ENCODE assay signal across 13 mouse cellular contexts in the genomic region with DNA sequence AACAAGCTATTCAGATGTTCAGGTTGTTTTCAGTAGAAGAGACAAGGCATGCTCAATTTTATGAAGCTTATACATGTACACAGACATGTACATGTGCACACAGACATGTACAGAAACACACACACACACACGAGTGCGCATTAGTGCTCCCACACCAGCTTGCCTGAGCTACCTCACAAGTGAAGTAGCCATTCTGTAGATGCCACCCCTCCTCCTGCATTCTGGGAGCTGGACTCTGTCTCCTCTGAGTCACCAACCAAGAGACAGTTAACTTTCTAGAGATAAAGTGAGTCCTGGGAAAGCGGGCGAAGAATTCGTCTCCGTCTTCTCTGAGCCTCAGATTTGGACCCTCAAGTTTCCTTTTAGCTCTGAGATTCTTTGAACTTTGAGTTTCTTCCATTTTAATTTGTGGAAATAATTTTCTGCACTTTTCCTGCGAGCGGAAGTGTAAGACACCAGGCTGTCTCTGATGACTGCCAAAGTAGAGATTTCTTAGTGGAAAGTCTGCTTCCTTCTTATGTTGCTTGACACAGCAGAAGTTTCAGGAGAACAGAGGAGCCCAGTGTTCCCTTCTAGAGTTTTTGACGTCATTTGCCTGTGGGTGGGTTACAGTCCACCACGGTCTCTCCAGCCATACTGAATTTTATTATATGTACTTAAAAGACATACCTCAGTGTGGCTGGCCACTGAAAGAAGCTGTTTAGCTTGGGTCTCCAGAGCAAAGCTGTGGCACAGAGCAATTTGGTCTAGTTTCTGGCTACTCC.
DNase-seq lines count a peak whose midpoint lies in the region; ATAC-seq and TF ChIP-seq lines count a peak whose summit lies in the region.
"Had no signal": no experiment of that assay in that cellular context is flagged by ENCODE, and none has a peak within 500 bp of the region (broad histone marks: within the 10 kb centered on the region; RNA-seq: fewer than 3 reads in every experiment).

No protein-coding gene starts in this region.

- H3K4me1 ChIP-seq in kidney, embryonic 15.5 days = no peaks in the 10 kb centered on the region
- no peaks in the 10 kb centered on the region for H3K4me1 ChIP-seq in kidney, embryonic 14.5 days (ENCODE audit: control insufficient read depth, insufficient read depth, low read length)
- peaks cover 25% of the 10 kb centered on the region for H3K4me1 ChIP-seq in heart, embryonic 13.5 days
- H3K4me1 ChIP-seq: liver, embryonic 13.5 days had no signal

- H3K27me3 ChIP-seq in kidney, embryonic 15.5 days = no peaks in the 10 kb centered on the region
- H3K27me3 ChIP-seq in kidney, embryonic 14.5 days (ENCODE audit: control insufficient read depth, insufficient read depth, low read length) = no peaks in the 10 kb centered on the region
- no peaks in the 10 kb centered on the region for H3K27me3 ChIP-seq in heart, embryonic 13.5 days (replicated peaks)
- no peaks in the 10 kb centered on the region for H3K27me3 ChIP-seq in myocyte (ENCODE audit: control insufficient read depth, insufficient read depth, insufficient read length)
- H3K27me3 ChIP-seq: forebrain, embryonic 15.5 days; liver, embryonic 13.5 days had no signal

- no peak overlapping the region for H3K9ac ChIP-seq in kidney, embryonic 15.5 days
- H3K9ac ChIP-seq in kidney, embryonic 14.5 days (ENCODE audit: low read depth, low read length) = no peak overlapping the region
- H3K9ac ChIP-seq in heart, embryonic 13.5 days = no peak overlapping the region
- H3K9ac ChIP-seq: forebrain, embryonic 15.5 days; liver, embryonic 13.5 days had no signal

- WGBS in kidney, embryonic 15.5 days = 83% methylated on average over 10 of the region's 10 CpGs
- 84% methylated on average over 10 of the region's 10 CpGs for WGBS in kidney, embryonic 14.5 days
- 62% methylated on average over 10 of the region's 10 CpGs for WGBS in heart, embryonic 13.5 days

- H3K4me2 ChIP-seq in kidney, embryonic 15.5 days = no peak overlapping the region
- no peak overlapping the region for H3K4me2 ChIP-seq in kidney, embryonic 14.5 days (replicated peaks; ENCODE audit: low read depth, low read length)
- H3K4me2 ChIP-seq in heart, embryonic 13.5 days = no peak overlapping the region
- peak overlapping the region; percentile 55 for H3K4me2 ChIP-seq in myocyte (ENCODE audit: low read depth)
- H3K4me2 ChIP-seq: forebrain, embryonic 15.5 days; liver, embryonic 13.5 days had no signal

- 0 out of 2 replicates have a peak overlapping the region, but pooled peaks have one; percentile 9 for H3K27ac ChIP-seq in kidney, embryonic 15.5 days
- H3K27ac ChIP-seq in kidney, embryonic 14.5 days (ENCODE audit: low read depth, low read length) = no peak overlapping the region
- H3K27ac ChIP-seq in heart, embryonic 13.5 days (replicated peaks) = peak overlapping the region; percentile 77
- H3K27ac ChIP-seq: forebrain, embryonic 15.5 days; hindbrain, embryonic 10.5 days; liver, embryonic 13.5 days; midbrain, embryonic 10.5 days had no signal

- no peaks in the 10 kb centered on the region for H3K79me2 ChIP-seq in myocyte (ENCODE audit: control insufficient read depth, insufficient read depth)

- ATAC-seq in kidney, embryonic 15.5 days (replicated peaks; ENCODE audit: low FRiP score) = no peak
- ATAC-seq in kidney, embryonic 14.5 days (ENCODE audit: low FRiP score, low TSS enrichment) = no peak
- ATAC-seq in heart, embryonic 13.5 days (ENCODE audit: extremely low read depth, insufficient number of reproducible peaks, low FRiP score, low TSS enrichment) = no peak
- ATAC-seq: forebrain, embryonic 15.5 days had no signal

- H3K4me3 ChIP-seq in kidney, embryonic 15.5 days (replicated peaks) = no peak overlapping the region
- H3K4me3 ChIP-seq in kidney, embryonic 14.5 days (ENCODE audit: low read length) = no peak overlapping the region
- no peak overlapping the region for H3K4me3 ChIP-seq in heart, embryonic 13.5 days
- no peak overlapping the region for H3K4me3 ChIP-seq in myocyte
- H3K4me3 ChIP-seq: forebrain, embryonic 15.5 days; hindbrain, embryonic 10.5 days; liver, embryonic 13.5 days; midbrain, embryonic 10.5 days had no signal

- H3ac ChIP-seq in myocyte (ENCODE audit: control insufficient read depth, insufficient read length) = no peak overlapping the region

- no peaks in the 10 kb centered on the region for H3K9me3 ChIP-seq in kidney, embryonic 15.5 days (replicated peaks)
- H3K9me3 ChIP-seq in kidney, embryonic 14.5 days (ENCODE audit: control insufficient read depth, low read length) = no peaks in the 10 kb centered on the region
- no peaks in the 10 kb centered on the region for H3K9me3 ChIP-seq in heart, embryonic 13.5 days
- H3K9me3 ChIP-seq: forebrain, embryonic 15.5 days; hindbrain, embryonic 10.5 days; liver, embryonic 13.5 days; midbrain, embryonic 10.5 days had no signal

- peak; percentile 28 for DNase-seq in right cerebral cortex, adult 18-20 months
- DNase-seq in right cerebral cortex, postnatal 25 days = no peak
- no peak for DNase-seq in urinary bladder, postnatal 36 days (ENCODE audit: low spot score in 2 of 2)
- no peak for DNase-seq in urinary bladder, postnatal 14 days (ENCODE audit: low spot score)
- DNase-seq: cerebellum, postnatal 25 days; liver, embryonic 13.5 days had no signal

- H3K36me3 ChIP-seq in kidney, embryonic 15.5 days = no peaks in the 10 kb centered on the region
- H3K36me3 ChIP-seq in kidney, embryonic 14.5 days (ENCODE audit: control insufficient read depth, insufficient read depth, low read length) = no peaks in the 10 kb centered on the region
- no peaks in the 10 kb centered on the region for H3K36me3 ChIP-seq in heart, embryonic 13.5 days
- no peaks in the 10 kb centered on the region for H3K36me3 ChIP-seq in myocyte (ENCODE audit: control insufficient read depth, insufficient read depth)
- H3K36me3 ChIP-seq: forebrain, embryonic 15.5 days; hindbrain, embryonic 10.5 days; liver, embryonic 13.5 days; midbrain, embryonic 10.5 days had no signal

- TF ChIP-seq POLR2A in myocyte (IDR thresholded peaks at IDR 0.05; ENCODE audit: insufficient read length, low read depth) = peak; percentile 19

TF ChIP-seq in myocyte, 11 proteins besides CTCF, POLR2A, EP300 and RAD21:
- no peak for TF ChIP-seq MYOG (IDR thresholded peaks at IDR 0.05; ENCODE audit: control insufficient read depth in 1 of 3, insufficient read depth in 1 of 3, insufficient read length in 2 of 3, low read depth in 2 of 3)
- no peak for TF ChIP-seq CEBPB (IDR thresholded peaks at IDR 0.05; ENCODE audit: insufficient read depth, poor library complexity, severe bottlenecking)
- no peak for TF ChIP-seq MAX (IDR thresholded peaks at IDR 0.05; ENCODE audit: low read depth)
- TF ChIP-seq TCF3 (IDR thresholded peaks at IDR 0.05; ENCODE audit: insufficient read length, low read depth) = no peak
TF ChIP-seq in myocyte: peak in this region for 0.
